Mouse (Mus musculus) spleen, adult 18-20 months (tissue): ENCODE measurements around the gene Gprc5c.

Experiments
- DNase-seq, 2 experiments: peaks; one replicate each; pipeline ENCODE4 v3.0.0; 2022; ENCODE audit warnings: mixed read lengths in 2 of 2

The Gprc5c gene

GRCm38 (mm10) chr11:114843818-114844463, 7.0 kb upstream of the Gprc5c start:
- DNase-seq = no peak

DNA sequence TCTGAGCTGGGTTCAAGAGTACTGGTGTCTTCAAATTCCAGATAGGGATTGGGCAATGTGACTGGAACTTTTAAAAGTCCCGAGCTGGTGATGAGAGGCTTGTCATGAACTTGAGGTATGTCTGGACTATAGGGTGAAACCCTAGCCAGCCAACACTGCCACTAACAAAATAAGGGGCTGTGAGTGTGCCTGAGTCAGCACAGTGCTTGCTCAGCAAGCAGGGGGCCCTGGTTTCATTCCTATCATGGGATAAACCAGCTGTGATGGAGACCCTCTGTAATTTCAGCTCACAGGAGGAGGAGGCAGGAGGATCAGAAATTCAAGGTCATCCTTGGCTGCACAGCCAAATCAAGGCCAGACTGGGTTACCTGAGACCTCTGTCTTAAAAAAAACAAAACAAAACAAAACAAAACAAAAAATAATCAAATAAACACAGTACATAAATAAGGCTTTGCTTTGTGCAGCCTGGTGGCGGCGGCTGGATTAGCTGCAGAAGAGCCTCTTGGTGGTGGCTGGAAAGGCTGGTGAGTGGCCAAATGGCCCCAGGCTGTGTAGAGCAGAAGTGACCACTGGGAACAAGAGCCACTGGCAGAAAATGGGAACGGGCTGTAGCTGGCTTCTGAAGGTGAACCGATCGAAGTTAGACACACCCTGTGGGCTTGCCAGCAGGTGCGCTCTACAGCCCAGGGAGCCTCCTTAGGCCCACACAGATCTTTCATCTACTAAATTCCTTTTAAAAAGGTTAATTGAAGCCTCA, 6.3 kb upstream of the Gprc5c start:
- DNase-seq = no peak

GRCm38 (mm10) chr11:114846336-114846735, 4.6 kb upstream of the Gprc5c start:
- no peak for DNase-seq

- no peak for DNase-seq
Measured at GRCm38 (mm10) chr11:114847008-114847407, 3.9 kb upstream of the Gprc5c start.

GRCm38 (mm10) chr11:114849572-114849971, 1.4 kb upstream of the Gprc5c start:
- DNase-seq = no peak

- no peak for DNase-seq
Measured at GRCm38 (mm10) chr11:114850066-114850451, 893 bp upstream of the Gprc5c start.

GRCm38 (mm10) chr11:114851269-114851607, 286 bp downstream of the Gprc5c start:
- no peak for DNase-seq

DNA sequence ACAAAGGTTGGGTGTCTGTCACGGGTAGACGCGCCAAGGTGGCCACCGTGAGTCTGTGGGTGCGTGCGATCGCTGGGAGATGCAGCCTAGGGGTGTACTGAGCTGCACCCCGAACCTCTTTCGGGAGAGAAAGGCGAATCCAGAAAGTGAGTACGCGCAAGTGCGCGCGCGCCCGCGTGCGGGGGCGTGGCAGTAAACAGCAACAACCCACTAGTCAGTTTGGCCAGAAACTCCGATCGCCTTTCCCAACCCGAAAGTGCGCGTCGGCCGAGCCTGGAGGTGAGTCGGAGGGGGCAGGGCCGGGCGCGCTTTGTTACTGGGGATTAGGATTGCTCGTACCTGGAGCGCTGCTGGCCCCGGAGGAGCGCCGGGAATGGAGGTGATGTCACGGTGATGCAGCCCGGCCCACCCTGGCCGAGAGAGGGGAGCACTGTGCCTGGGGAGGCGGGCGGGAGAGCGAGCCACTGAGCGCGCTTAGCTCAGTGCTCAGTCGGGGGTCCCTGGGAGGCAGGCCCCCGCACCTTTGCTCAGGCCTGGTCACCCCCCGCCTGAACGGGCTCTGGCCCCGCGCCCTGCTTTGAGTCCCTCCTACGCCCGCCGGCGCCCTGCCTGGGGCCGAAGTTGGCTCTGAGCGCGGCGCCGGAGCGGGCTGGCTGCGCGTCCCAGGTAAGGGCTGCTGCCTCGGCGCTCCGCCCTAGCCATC, 807 bp downstream of the Gprc5c start:
- no peak for DNase-seq

DNA sequence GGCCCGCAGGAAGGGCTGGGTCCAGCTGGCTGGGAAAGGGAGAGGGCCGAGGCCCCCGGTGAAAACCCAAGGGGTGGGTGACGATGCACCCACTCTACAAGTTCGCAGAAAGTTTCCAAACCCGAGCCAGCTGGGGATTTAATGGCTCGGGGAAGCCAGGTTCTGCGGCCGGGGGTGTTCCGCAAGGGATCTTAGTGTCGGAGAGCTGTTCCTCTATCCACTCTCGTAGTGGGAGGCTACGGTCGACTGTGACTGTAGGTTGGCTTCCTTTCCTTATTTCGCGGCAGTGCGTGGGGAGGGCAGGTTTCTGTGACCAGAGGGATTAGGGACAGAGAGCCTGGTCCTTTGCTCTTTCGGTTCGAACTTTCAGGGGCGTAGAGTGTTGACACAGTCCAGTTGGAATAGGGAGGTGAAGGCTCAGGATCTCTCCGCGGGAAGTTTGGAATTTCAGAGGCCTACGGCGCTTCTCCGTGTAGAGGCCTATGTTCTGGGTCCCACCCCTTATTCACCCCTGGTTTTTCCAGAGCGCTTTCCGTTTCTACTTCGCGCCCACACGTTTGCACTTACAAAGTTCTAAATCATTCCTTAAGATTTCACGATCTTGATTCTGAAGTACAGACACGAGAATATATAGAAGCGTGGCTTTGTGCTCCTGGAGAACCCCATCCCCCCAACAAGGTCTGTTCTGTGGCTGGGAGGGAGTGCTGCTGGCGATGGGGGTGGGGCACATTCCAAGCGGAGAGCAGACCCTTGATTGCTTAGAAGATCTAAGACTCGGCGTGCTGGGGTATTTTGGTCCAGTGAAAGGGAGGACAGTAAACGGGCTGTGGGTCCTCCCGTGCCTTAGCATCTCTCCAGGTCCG, 1.6 kb downstream of the Gprc5c start:
- no peak for DNase-seq

DNA sequence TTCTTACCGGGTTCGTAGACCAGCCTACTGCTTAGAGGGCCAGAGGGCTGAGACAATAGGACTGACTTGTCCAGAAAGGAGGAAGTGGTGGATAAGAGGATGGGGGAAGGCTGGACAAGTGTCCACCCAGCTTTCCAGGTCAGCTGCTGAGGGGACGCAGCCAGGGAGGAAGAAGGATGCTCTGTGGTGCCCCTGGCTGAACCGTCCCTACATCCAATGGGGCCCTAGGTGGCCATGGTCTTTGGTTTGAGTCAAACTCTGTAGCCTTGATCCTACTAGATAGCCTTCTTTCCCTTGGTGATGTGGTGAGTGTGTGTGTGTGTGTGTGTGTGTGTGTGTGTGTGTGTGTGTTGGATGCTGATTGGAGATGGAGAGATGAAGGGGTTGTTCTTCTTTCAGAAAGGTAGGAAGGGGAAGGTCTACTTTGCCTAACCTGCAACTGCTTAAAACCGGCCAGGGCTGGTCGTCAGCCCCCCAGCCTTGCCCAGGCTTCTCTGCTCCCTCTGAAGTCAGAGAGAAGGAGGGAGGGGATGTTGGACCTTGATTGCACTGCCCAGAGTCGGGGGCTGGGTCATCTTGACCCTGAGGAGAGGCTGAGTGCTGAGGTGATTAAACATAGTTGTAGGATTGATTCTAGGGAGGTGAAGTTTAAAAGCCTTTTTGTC, 2.4 kb downstream of the Gprc5c start:
- DNase-seq = no peak

DNA sequence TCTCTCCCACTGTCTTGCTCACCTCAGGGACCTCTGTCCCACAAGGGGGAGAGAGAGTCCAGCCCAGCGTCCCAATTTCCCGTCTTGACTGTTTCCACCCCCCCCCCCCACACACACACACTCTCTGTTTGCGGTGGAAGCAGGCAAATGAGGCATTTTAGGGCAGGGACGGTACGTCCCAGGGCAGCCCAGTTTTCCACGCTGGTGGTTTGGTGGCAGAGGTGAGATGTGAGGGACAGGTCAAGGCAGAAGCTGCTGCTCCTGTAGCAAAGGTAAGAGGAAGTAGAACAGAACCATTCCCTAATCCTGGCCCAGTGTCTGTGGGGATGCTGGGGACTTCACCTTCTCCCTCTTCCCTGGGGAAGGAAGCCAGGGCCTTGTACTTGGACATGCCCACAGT, 3.6 kb downstream of the Gprc5c start:
- DNase-seq = no peak

DNA sequence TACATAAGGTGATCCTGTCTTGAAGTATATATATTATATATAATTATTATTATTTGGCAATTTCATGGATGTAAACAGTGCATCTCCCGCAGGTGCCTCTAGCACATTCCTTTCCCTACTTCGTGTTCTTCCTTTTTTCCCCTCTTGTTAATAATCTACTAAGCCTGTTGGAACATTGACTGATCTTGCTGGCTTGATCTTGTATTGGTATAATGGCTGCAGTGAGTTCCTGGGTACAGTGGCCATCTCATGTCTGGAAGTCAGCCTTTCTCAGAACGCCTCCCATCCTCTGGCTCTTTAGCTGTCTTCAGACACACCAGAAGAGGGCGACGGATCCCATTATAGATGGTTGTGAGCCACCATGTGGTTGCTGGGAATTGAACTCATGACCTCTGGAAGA, 5.2 kb downstream of the Gprc5c start:
- no peak for DNase-seq

DNA sequence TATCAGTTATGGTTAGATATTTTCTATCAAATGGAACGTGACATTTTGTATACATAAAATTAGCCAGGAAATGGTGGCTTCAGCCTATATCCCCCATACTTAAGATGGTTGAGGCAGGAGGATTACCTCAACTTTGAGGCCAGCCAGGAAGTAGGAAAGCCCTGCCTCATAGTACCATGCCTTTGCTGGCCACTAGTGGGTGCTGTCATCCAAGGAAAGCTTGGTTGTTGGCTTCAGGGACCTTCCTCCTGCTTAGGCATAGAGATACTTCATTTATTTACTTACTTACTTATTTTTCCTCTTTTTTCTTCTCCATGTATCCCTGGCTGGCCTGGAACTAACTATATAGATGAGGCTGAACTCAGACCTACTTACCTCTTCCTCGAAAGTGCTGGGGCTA, 7.7 kb downstream of the Gprc5c start:
- DNase-seq = no peak

- no peak for DNase-seq
Measured at GRCm38 (mm10) chr11:114861057-114861456, 10.1 kb downstream of the Gprc5c start.

DNA sequence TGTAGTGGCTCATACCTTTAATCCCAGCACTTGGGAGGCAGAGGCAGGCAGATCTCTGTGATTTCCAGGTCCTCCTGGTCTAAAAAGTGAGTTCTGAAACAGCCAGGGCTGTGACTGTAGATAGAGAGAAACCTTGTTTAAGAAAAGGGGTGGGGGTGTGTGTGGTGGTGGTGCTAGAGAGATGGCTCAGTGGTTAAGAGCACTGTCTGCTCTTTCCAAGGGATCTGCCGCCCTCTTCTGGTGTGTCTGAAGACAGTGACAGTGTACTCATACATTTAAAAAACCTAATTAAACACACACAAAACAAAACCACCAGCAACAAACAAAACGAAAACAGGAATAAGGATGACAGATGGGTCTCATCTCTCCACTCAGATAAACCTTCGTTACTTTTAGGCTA, 11.7 kb downstream of the Gprc5c start:
- no peak for DNase-seq

- DNase-seq = no peak
Measured at GRCm38 (mm10) chr11:114863918-114864420, 13.0 kb downstream of the Gprc5c start.

DNA sequence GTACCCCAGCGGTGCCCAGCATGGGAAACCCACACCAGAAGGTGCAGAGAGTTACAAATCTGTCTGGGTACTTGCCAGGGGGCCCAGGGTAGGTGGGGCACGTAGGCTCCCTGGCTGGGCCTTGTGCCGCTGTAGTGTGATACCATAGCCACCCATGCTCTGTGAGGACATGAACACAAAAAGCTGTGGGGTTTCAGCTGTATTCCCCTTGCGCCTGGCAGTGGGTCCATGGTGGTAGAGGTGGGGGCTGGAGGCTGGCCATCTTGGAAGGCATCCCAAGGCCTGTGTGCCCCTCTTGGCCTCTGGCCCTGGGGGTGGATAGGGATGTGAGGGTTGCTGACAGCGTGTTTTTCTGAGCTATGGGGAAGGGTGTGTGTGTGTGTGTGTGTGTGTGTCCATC, 15.0 kb downstream of the Gprc5c start:
- no peak for DNase-seq

DNA sequence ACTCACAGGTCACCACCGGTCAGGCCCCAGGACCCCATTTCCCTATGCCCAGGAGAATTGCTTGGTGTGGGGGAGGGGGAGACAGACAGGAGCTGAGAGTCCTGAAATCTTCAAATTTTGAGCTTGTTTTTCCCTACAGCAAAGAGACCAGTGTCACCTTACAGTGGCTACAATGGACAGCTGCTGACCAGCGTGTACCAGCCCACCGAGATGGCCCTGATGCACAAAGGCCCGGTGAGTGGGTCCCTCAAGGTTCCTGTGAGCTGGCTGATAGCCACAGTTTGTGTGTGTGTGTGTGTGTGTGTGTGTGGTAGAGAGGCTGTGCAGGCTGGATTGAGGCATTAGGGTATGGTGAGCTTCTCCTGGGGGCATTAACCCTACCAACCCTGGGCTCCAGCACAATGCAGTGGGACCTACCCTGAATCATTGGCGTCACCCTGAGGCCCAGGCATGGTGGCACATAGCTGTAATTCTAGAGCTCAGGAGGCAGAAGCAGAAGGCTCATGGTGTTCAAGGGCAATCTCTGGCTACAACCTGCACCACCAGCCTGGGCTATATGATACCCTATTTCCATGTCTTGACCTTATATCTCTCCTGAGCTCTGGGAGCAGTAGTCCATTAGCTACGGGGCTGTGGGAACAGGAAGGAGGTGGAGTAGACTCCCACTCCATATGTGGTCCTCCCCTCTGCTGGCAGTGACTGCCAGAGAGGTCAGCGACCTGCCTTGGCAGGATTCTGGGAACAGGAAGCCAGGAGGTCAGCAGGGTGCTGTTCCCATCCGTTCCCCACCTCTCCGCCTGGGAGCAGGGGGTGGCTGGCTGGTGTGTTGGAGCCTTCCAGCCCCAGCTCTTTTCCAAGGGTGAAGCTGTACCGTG, 15.8 kb downstream of the Gprc5c start:
- no peak for DNase-seq

DNA sequence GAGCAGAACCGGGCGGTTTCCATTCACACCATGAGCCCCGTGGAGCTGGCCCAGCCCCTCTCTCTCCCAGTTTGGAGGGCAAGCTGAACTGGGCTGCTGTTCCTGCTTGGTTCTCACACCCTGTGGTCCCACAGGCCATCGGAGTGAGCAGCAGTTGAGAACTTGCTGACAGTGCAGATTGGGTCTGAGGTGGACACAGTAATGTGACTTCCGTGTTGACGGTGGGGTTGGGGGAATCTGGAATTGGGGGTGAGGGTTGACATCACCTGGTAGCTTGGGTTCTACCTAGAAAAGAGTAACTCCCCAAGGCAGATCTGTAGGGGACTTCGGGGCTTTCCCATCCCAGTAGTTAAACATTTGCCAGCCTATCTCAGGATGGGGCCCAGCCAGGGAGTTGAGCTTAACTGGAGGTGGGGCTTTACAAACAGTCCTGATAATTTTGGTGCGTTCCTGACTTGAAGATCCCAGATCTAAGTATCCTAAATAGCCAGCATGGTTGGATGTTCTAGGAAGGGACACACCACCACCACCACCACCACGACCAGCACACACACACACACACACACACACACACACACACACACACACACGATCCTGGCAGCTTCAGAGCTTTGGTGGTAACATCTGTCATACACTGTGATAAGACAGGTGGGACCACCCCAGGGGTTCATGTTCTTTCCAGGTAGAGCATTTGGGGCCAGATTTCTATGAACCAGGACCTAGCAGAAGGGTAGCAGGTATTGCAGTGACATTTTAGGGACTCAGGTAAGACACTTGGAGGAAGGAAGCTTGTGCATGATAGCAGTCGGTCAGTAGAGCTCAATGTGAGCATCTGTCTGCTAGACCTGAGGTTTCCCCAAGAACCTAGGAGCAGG, 16.6 kb downstream of the Gprc5c start:
- no peak for DNase-seq

- no peak for DNase-seq
Measured at GRCm38 (mm10) chr11:114868280-114868679, 17.3 kb downstream of the Gprc5c start.
